Mouse (Mus musculus): ENCODE results near the gene Col13a1.

DNA sequence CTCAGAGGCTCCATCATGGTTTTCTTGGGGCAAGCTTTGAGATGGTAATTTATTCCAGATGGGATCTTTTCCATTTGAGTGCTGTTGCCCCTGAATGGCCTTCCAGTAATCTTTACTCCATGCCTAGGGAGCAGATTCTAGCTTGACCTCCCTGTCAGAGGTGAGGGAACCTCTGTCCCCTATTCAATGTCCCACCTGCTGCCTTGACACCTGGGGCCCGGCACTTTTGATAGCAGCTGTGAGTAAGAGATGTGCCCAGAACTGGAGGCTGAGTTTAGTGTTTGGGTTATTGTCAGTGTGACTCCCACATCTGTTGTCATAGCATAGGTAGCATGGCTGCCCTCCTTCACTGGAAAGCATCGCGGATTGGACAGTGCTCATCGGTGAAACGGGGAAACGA is 147.2 kb downstream of the Col13a1 start:
- TF ChIP-seq CTCF (IDR thresholded peaks at IDR 0.05; ENCODE audit: low read depth, low read length) (no peak), POLR2A (IDR thresholded peaks at IDR 0.05; ENCODE audit: extremely low read depth, insufficient read depth, low read length) (no peak)

Measured in liver, adult 2 months (tissue).